Mouse (Mus musculus): ENCODE measurements around the gene Pde4dip. TPM values are rescaled to one million over a fixed set of nuclear protein-coding genes. Genes with fewer than 3 reads are reported as not detected.

Gene Pde4dip
- polyA plus RNA-seq, 1 experiment: 54.7 TPM

DNA sequence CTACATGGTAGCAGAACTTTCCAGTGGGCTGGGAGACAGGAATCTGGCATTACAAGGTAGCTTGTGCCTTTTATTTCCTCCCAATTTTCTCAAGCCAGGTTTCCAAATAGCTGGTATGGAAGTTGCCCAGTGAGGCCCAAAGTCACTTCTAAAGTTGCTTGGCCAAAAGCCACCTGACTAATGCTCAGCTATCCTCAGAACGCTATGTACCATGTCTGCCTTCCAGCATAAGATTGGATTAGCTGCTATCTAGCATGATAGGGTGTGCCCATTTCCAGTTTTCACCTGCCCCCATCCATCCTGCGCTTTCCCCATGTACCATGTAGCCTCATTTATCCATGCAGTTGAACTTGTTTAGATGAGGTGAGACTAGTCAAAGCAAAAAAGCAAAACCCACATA lies 78.2 kb downstream of the Pde4dip start:
- Histone ChIP-seq H3K4me1 (ENCODE audit: control insufficient read depth, insufficient read depth, insufficient read length, low read length) (no peaks in the 10 kb centered on the region), H3K27ac (replicated peaks; ENCODE audit: low read depth, low read length) (no peak overlapping the region), H3K4me3 (ENCODE audit: insufficient read depth, low read depth, low read length) (no peak overlapping the region)

DNA sequence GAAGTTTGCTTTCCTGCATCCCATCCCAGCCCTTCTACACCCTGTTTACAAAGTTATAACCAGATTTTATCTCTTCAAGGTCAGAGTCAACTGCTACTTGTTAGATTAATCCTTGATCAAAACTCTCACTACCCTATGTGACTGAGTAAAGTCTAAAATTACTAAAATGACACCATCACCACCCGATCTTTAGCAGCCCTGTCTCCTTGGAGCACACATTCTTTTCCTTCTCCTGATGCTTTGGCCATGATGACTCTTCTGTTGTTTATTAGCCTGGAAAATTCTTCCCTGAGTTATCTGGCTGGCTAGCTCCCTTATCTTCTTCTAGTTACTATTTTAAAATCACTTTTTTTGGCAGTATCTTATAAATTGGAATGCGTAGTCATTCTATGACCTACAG lies 82.9 kb downstream of the Pde4dip start:
- no peaks in the 10 kb centered on the region for H3K4me1 ChIP-seq (ENCODE audit: control insufficient read depth, insufficient read depth, insufficient read length, low read length)
- H3K27ac ChIP-seq (replicated peaks; ENCODE audit: low read depth, low read length): no peak overlapping the region
- H3K4me3 ChIP-seq (ENCODE audit: insufficient read depth, low read depth, low read length): no peak overlapping the region

DNA sequence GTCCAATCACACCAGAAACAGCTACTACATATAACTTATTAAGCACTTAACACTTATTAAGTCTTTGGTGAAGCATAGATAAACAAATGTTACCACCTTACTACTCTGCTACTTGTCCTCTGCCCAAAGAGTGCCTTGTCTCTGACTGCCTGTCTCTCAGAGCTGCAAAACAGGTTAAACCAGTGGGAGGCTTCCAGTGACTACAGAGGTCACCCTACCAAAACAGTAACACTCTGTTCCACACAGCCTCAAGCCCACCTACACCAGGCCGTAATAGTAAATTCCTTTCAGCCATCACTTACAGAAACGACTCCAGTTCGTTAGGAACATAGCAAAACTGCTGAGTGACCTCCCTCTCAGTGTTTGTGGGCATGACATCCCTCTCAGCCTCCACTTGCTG lies 84.8 kb downstream of the Pde4dip start:
- Histone ChIP-seq H3K4me1 (ENCODE audit: control insufficient read depth, insufficient read depth, insufficient read length, low read length) (no peaks in the 10 kb centered on the region; the same call in 1 of the 2 replicates), H3K27ac (replicated peaks; ENCODE audit: low read depth, low read length) (no peak overlapping the region), H3K4me3 (ENCODE audit: insufficient read depth, low read depth, low read length) (no peak overlapping the region)

DNA sequence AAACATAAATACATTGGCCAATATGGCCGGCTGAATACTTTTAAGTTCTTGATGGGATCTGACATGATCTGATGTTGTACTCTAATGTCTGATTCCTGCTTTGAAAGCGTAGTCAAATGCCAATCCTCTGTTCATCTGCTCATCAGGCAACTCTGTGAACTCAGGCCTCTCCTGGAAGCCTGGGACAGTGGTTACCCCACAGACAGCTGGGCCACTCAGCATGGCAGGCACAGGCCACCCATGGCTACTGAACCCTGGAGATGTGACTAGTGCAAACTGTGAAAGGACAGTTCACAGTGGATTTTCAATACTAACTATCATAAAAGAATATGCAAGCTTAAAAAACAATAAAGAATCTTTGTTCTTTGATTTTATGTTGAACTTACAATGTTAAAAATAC lies 85.6 kb downstream of the Pde4dip start:
- Histone ChIP-seq H3K27ac (replicated peaks; ENCODE audit: low read depth, low read length) (no peak overlapping the region), H3K4me3 (ENCODE audit: insufficient read depth, low read depth, low read length) (no peak overlapping the region), H3K4me1 (ENCODE audit: control insufficient read depth, insufficient read depth, insufficient read length, low read length) (no peaks in the 10 kb centered on the region; the same call in 1 of the 2 replicates)

DNA sequence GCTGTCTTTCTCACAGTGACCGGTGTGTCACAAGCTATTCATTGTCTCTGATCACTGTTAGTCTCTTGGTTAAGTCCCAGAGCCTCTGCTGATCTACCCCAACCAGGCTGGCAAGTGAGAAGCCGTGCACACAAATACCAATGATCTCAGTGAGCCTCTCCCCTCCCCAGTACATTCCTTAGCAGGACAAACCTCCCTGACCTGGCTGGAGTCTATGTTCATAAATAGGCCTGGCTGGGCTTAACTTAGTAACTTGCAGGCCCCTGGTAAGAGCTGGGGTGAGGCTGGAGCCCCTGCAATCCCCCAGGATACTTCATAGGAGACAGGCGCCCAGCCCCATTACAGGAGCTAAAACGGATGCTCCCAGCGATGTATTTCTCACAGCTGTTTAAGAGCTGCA lies 86.2 kb downstream of the Pde4dip start:
- no peaks in the 10 kb centered on the region; the same call in 1 of the 2 replicates for H3K4me1 ChIP-seq (ENCODE audit: control insufficient read depth, insufficient read depth, insufficient read length, low read length)

DNA sequence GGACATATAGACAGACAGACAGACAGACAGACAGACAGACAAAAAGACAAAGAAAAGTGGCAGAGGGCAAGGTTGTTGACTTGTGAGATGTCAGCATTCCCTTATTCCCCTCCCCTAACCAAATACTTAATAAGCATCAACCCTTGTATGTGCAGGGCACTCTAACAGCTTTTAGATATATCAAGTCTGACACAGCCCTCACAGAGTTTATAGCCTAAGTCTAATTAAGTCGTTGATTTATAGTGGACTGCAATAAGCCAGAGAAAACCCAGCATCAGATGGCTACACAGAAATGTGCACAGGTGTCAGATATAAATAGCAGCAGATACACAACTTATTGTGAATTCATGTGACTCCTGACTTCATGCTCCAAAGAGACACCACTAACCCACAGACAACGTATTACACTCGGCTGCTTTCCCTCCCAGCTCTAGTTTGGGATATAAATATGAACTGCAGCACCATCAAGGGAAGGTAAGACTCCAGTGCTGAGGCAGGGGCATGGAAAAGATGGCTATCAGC lies 87.3 kb downstream of the Pde4dip start:
- no peaks in the 10 kb centered on the region; the same call in 1 of the 2 replicates for H3K4me1 ChIP-seq (ENCODE audit: control insufficient read depth, insufficient read depth, insufficient read length, low read length)
- no peak overlapping the region for H3K27ac ChIP-seq (replicated peaks; ENCODE audit: low read depth, low read length)

More for the DNA sequence above, 86.2 kb downstream of the Pde4dip start:
- Histone ChIP-seq H3K27ac (replicated peaks; ENCODE audit: low read depth, low read length) (no peak overlapping the region), H3K4me3 (ENCODE audit: insufficient read depth, low read depth, low read length) (no peak overlapping the region)

DNA sequence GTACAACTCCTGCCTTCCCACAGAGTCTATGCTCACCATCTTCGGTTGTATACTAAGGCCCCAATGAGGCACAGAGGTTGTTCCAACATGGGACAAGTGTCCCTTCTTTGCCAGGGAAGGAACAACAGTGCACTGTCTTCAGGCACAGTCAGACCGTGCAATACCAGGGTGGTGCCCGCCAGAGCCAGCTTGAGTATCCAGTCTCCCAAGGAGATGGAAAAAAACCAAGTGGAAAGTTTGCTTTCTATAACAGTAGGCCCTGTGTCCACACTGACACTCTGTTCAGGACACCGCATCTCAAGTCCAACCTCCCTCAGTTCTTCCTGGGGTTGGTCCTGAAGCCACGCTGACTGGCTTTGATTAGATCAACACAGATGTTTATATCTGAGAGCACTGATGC lies 87.8 kb downstream of the Pde4dip start:
- Histone ChIP-seq H3K4me3 (ENCODE audit: insufficient read depth, low read depth, low read length) (no peak overlapping the region), H3K4me1 (ENCODE audit: control insufficient read depth, insufficient read depth, insufficient read length, low read length) (no peaks in the 10 kb centered on the region; the same call in 1 of the 2 replicates), H3K27ac (replicated peaks; ENCODE audit: low read depth, low read length) (no peak overlapping the region)

More for the DNA sequence above, 87.3 kb downstream of the Pde4dip start:
- H3K4me3 ChIP-seq (ENCODE audit: insufficient read depth, low read depth, low read length): no peak overlapping the region

DNA sequence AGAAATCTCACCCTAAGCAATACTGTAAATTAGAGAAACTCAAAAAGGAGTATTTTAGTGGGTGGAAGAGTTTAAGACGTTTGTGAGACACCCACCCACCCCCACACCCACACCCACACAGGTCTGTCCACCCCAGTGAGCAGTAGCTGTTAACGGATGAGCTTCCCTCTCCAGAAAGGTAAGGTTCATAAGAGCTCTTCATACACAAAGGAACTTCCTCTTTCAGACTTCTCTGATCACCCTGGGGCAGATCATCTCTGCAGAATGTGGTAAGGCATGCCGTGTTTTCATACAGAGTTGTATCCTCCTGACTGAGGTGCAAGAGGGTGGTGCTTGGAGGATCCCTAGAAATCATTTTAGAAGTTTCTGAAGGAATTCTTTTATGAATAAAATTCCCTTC lies 88.5 kb downstream of the Pde4dip start:
- Histone ChIP-seq H3K4me3 (ENCODE audit: insufficient read depth, low read depth, low read length) (no peak overlapping the region), H3K27ac (replicated peaks; ENCODE audit: low read depth, low read length) (no peak overlapping the region), H3K4me1 (ENCODE audit: control insufficient read depth, insufficient read depth, insufficient read length, low read length) (no peaks in the 10 kb centered on the region; the same call in 1 of the 2 replicates)

DNA sequence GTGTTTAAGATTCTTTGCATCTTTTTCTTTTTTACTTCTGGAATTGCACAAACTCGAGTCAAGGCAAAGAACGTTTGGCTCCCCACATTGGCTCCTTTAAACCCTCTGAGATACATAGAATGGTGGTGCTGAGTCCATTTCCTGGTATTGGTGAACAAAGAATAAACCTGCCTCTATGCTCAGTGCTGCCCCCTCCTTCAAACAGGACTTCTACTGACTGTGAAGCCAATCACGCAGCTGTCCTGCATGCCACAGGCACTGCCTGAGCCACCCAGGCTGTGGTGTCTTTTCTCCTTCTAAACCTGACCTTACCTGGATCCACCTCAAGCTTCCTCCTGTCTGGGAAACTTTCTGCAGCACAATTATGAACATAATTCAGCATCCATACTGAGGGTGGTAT lies 89.2 kb downstream of the Pde4dip start:
- Histone ChIP-seq H3K4me1 (ENCODE audit: control insufficient read depth, insufficient read depth, insufficient read length, low read length) (no peaks in the 10 kb centered on the region; the same call in 1 of the 2 replicates), H3K4me3 (ENCODE audit: insufficient read depth, low read depth, low read length) (no peak overlapping the region), H3K27ac (replicated peaks; ENCODE audit: low read depth, low read length) (no peak overlapping the region)

DNA sequence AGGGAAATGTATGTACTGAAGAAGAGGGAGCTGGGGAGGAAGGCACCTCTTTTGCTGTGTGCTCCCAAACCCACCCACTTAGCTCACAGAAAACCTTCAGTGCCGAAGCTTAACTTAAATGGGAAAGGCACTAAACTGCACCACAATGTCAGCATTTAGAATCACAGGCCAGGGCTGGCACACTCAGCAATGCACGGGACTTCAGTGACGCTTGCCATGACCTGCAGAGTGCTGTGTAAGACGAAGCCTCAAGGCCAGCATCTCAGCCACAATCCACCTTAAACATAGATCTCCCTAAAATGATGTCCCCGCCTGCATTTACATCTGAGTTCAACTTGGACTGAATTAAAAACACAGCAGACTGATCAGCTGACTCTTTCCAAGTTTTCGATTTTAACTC lies 91.1 kb downstream of the Pde4dip start:
- Histone ChIP-seq H3K27ac (replicated peaks; ENCODE audit: low read depth, low read length) (no peak overlapping the region), H3K4me3 (ENCODE audit: insufficient read depth, low read depth, low read length) (no peak overlapping the region), H3K4me1 (ENCODE audit: control insufficient read depth, insufficient read depth, insufficient read length, low read length) (no peaks in the 10 kb centered on the region; the same call in 1 of the 2 replicates)

DNA sequence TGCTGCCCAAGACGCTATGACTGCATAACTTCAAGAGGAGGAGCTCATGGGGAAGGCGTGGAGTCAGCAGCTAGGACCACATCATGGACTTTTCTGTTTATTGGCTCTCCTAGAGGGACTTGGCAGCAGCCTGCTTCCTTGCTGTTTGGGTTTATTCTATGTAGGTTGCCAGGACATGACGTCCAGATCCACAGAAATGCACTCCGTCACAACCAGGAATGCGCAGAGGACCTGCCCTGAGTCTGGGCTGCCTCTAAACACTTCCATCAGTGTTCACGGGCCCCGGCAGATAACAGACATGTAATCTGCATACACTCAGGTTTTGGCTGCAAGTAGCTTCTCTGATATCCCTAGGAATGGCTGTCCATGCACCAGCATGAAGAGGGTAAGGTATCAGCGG lies 94.5 kb downstream of the Pde4dip start:
- Histone ChIP-seq H3K27ac (replicated peaks; ENCODE audit: low read depth, low read length) (no peak overlapping the region), H3K4me3 (ENCODE audit: insufficient read depth, low read depth, low read length) (no peak overlapping the region), H3K4me1 (ENCODE audit: control insufficient read depth, insufficient read depth, insufficient read length, low read length) (no peaks in the 10 kb centered on the region)

DNA sequence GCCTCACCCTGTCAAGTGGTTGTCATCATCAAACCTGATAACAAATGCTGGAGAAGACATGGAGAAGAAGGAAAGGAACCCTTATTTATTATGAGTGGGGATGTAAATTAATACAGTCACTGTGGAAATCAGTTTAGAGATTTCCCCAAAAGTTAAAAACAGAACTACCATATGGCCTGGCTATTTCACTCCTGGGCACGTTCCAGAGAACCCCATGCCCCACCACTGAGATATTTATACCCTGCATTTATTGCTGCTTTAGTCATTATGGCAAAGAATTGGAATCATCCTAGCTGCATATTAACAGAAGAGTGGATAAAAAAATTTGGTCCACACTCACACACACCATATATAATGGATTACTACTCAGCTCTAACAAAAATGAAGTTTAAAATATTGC lies 98.4 kb downstream of the Pde4dip start:
- H3K4me1 ChIP-seq (ENCODE audit: control insufficient read depth, insufficient read depth, insufficient read length, low read length): no peaks in the 10 kb centered on the region
- no peak overlapping the region for H3K27ac ChIP-seq (replicated peaks; ENCODE audit: low read depth, low read length)
- no peak overlapping the region for H3K4me3 ChIP-seq (ENCODE audit: insufficient read depth, low read depth, low read length)

DNA sequence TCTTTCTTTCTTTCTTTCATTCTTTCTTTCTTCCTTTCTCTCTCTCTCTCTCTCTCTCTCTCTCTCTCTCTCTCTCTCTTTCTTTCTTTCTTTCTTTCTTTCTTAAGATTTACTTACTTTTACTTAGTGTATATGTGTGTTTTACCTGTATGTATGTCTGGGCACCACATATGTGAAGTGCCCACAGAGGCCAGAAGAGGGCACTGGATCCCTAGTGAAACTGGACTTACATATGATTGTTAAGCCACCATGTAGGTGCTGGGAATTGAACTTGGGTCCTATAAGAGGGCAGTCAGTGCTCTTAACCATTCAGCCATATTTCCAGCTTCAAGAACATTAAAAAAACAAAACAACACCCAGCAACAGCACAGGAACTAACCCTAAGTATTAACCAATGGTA lies 99.2 kb downstream of the Pde4dip start:
- Histone ChIP-seq H3K4me1 (ENCODE audit: control insufficient read depth, insufficient read depth, insufficient read length, low read length) (no peaks in the 10 kb centered on the region), H3K27ac (replicated peaks; ENCODE audit: low read depth, low read length) (no peak overlapping the region), H3K4me3 (ENCODE audit: insufficient read depth, low read depth, low read length) (no peak overlapping the region)

DNA sequence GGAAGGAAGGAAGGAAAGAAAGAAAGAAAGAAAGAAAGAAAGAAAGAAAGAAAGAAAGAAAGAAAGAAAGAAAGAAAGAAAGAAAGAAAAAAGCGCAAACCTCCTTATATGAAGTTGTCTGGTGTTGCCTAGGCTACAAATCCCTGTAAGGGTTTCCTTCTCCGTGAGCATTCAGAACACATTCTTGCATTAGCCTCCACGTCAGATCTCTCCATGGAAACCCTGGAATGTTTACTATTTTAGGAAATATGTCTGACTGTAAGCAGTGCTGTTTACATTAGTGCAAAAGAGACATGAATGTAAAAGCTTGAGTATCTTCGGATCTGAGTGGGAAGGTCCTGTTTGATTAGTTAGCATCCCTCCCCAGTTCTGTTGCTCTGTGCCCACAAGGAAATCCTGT lies 112.3 kb downstream of the Pde4dip start:
- H3K27ac ChIP-seq (replicated peaks; ENCODE audit: low read depth, low read length): no peak overlapping the region

DNA sequence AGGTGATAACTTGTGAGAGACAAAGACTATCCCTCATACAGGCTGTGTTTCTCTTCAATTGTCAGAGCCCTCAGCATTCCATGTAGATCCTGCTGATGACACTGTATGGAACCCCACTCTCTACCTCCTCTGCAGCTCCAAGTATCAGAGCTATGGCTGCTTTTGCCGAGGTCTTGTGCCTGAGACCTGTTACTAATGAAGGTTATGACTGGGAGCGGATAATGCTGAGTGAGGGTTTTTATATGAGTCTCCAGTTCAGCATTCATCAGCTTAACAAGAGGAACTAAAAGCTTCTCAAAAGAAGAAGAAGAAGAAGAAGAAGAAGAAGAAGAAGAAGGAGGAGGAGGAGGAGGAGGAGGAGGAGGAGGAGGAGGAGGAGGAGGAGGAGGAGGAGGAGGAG lies 112.8 kb downstream of the Pde4dip start:
- no peaks in the 10 kb centered on the region for H3K4me1 ChIP-seq (ENCODE audit: control insufficient read depth, insufficient read depth, insufficient read length, low read length)
- no peak overlapping the region for H3K4me3 ChIP-seq (ENCODE audit: insufficient read depth, low read depth, low read length)
- no peak overlapping the region for H3K27ac ChIP-seq (replicated peaks; ENCODE audit: low read depth, low read length)

More for the DNA sequence above, 112.3 kb downstream of the Pde4dip start:
- Histone ChIP-seq H3K4me3 (ENCODE audit: insufficient read depth, low read depth, low read length) (no peak overlapping the region), H3K4me1 (ENCODE audit: control insufficient read depth, insufficient read depth, insufficient read length, low read length) (no peaks in the 10 kb centered on the region)

DNA sequence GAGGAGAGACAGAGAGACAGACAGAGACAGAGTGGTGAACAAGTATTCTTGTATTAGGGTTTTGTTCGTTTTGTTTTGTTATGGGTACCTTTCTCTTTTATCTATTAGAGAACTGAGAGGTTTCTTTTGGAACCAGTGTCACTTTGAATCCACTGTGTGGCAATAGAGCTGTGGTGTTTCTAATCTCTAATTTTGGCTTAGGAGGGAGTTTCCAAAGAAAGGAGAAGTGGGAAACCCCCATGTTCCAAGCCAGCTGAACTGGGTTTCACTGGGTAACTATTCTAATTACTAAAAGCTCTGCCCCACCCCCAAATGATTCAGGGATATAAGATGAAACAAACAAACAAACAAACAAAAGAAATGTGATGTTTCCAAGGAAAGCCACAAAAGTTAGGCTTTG lies 113.6 kb downstream of the Pde4dip start:
- H3K27ac ChIP-seq (replicated peaks; ENCODE audit: low read depth, low read length): no peak overlapping the region
- H3K4me1 ChIP-seq (ENCODE audit: control insufficient read depth, insufficient read depth, insufficient read length, low read length): no peaks in the 10 kb centered on the region
- H3K4me3 ChIP-seq (ENCODE audit: insufficient read depth, low read depth, low read length): no peak overlapping the region

Data from brown adipose tissue, adult 24 weeks (tissue).